Mouse (Mus musculus): ENCODE measurements around the gene Snrpb. TPM values are rescaled to one million over a fixed set of nuclear protein-coding genes. Genes with fewer than 3 reads are reported as not detected.

The Snrpb gene
- polyA plus RNA-seq, 1 experiment from 2014 or later: 429 TPM

GRCm38 (mm10) chr2:130194894-130195293 is 15.7 kb upstream of the Snrpb start, which contains the start of gene Tmc2:
TSS of gene Tmc2 (plus strand) at chr2:130195194.
- Histone ChIP-seq H3K4me2 (replicated peaks; ENCODE audit: low read depth, low read length) (no peak within 1 kb of the TSS), H3K36me3 (ENCODE audit: insufficient read depth, low read length) (no peaks in the 10 kb centered on the region), H3K9me3 (ENCODE audit: low read length) (no peaks in the 10 kb centered on the region), H3K27me3 (replicated peaks; ENCODE audit: insufficient read depth, low read length) (no peaks in the 10 kb centered on the region), H3K9ac (replicated peaks; ENCODE audit: low read depth) (no peak within 1 kb of the TSS), H3K4me3 (ENCODE audit: low read depth, low read length) (no peak within 1 kb of the TSS), H3K4me1 (ENCODE audit: insufficient read depth, low read depth, low read length) (no peaks in the 10 kb centered on the region), H3K27ac (ENCODE audit: low read length) (no peak within 1 kb of the TSS)
- 91% methylated on average over 16 of the region's 16 CpGs for WGBS
- DNase-seq (ENCODE audit: low spot score) (no peak), ATAC-seq (no peak)
- TF ChIP-seq CTCF (IDR thresholded peaks at IDR 0.05): no peak
- no peak for TF ChIP-seq EP300 (IDR thresholded peaks at IDR 0.05)

- ATAC-seq: no peak
- Histone ChIP-seq H3K9me3 (ENCODE audit: low read length) (no peaks in the 10 kb centered on the region), H3K4me2 (replicated peaks; ENCODE audit: low read depth, low read length) (no peak overlapping the region), H3K27me3 (replicated peaks; ENCODE audit: insufficient read depth, low read length) (no peaks in the 10 kb centered on the region), H3K4me3 (ENCODE audit: low read depth, low read length) (no peak overlapping the region), H3K9ac (replicated peaks; ENCODE audit: low read depth) (no peak overlapping the region), H3K4me1 (ENCODE audit: insufficient read depth, low read depth, low read length) (no peaks in the 10 kb centered on the region), H3K36me3 (ENCODE audit: insufficient read depth, low read length) (no peaks in the 10 kb centered on the region), H3K27ac (ENCODE audit: low read length) (no peak overlapping the region)
- WGBS: 84% methylated on average over 12 of the region's 12 CpGs
- no peak for TF ChIP-seq EP300 (IDR thresholded peaks at IDR 0.05)
- TF ChIP-seq CTCF (IDR thresholded peaks at IDR 0.05): no peak
- no peak for DNase-seq (ENCODE audit: low spot score)
These were observed 9.2 kb upstream of the Snrpb start for GRCm38 (mm10) chr2:130188391-130188790.

DNA sequence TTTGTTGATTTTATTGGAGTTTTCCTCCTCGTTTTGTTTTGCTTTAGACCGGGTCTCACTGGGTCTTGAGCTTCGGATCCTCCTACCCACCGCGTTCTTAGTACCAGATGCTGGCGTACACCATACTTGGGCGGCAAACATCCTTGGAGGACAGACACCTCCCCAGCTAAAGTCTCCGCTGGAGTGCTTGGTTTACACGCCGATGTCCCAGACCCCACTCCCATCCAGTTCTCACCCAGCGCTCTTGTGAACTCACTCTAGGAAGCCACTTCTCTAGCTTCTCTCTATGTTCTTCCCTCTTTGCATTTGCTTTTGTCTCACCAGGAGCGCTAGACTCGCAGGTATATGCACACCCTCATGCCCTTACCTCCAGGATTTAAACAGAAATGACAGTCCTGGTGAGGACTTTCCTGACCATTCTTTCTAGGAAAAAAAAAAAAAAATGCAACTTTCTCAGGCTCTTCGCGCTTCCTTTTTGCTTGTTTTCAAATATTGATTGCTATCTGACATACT is 360 bp upstream of the Snrpb start:
- peaks cover 7% of the 10 kb centered on the region; the same call in 1 of the 2 replicates for H3K36me3 ChIP-seq (ENCODE audit: insufficient read depth, low read length)
- peak overlapping the region; percentile 96 for H3K27ac ChIP-seq (ENCODE audit: low read length)
- ATAC-seq (peak; percentile 69), DNase-seq (ENCODE audit: low spot score) (no peak)
- H3K9me3 ChIP-seq (ENCODE audit: low read length): no peaks in the 10 kb centered on the region
- H3K9ac ChIP-seq (replicated peaks; ENCODE audit: low read depth): peak overlapping the region; percentile 43; the same call in 1 of the 2 replicates
- H3K27me3 ChIP-seq (replicated peaks; ENCODE audit: insufficient read depth, low read length): no peaks in the 10 kb centered on the region
- H3K4me3 ChIP-seq (ENCODE audit: low read depth, low read length): peak overlapping the region; percentile 98
- TF ChIP-seq CTCF (IDR thresholded peaks at IDR 0.05) (no peak), EP300 (IDR thresholded peaks at IDR 0.05) (no peak)
- under 1% methylated on average over 15 of the region's 15 CpGs for WGBS
- H3K4me2 ChIP-seq (replicated peaks; ENCODE audit: low read depth, low read length): peak overlapping the region; percentile 80
- peaks cover 7% of the 10 kb centered on the region; the same call in 1 of the 2 replicates for H3K4me1 ChIP-seq (ENCODE audit: insufficient read depth, low read depth, low read length)

DNA sequence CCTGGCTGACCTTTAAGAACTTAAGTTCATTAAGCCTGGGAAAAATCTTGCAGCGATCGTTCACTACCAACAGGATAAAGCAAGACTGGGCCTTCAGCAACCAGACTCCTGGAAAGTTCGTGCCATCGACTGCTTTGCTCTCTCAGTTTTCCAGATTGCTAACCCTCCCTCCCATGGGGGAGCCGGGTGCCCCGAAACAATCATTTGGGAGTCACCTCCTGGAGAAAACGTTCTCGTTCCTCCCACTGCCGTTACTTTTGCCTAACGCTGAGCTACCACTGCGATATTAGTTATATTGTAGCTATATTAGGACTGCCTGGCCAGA is 860 bp downstream of the Snrpb start:
- peak; percentile 7; the same call in 1 of the 2 replicates for ATAC-seq
- DNase-seq (ENCODE audit: low spot score): peak; percentile 46
- peaks cover 7% of the 10 kb centered on the region; the same call in 1 of the 2 replicates for H3K36me3 ChIP-seq (ENCODE audit: insufficient read depth, low read length)
- peak overlapping the region; percentile 98 for H3K4me3 ChIP-seq (ENCODE audit: low read depth, low read length)
- H3K4me1 ChIP-seq (ENCODE audit: insufficient read depth, low read depth, low read length): peaks cover 7% of the 10 kb centered on the region; the same call in 1 of the 2 replicates
- no peaks in the 10 kb centered on the region for H3K9me3 ChIP-seq (ENCODE audit: low read length)
- TF ChIP-seq CTCF (IDR thresholded peaks at IDR 0.05): no peak
- TF ChIP-seq EP300 (IDR thresholded peaks at IDR 0.05): no peak
- peak overlapping the region; percentile 96 for H3K27ac ChIP-seq (ENCODE audit: low read length)
- WGBS: under 1% methylated on average over 11 of the region's 11 CpGs
- H3K27me3 ChIP-seq (replicated peaks; ENCODE audit: insufficient read depth, low read length): no peaks in the 10 kb centered on the region
- H3K9ac ChIP-seq (replicated peaks; ENCODE audit: low read depth): peak overlapping the region; percentile 100
- peak overlapping the region; percentile 80 for H3K4me2 ChIP-seq (replicated peaks; ENCODE audit: low read depth, low read length)

- 48% methylated on average over 8 of the region's 8 CpGs for WGBS
- no peak for ATAC-seq
- Histone ChIP-seq H3K9me3 (ENCODE audit: low read length) (no peaks in the 10 kb centered on the region), H3K27me3 (replicated peaks; ENCODE audit: insufficient read depth, low read length) (no peaks in the 10 kb centered on the region), H3K27ac (ENCODE audit: low read length) (no peak overlapping the region), H3K4me3 (ENCODE audit: low read depth, low read length) (no peak overlapping the region; the same call in 1 of the 2 replicates), H3K4me2 (replicated peaks; ENCODE audit: low read depth, low read length) (no peak overlapping the region), H3K36me3 (ENCODE audit: insufficient read depth, low read length) (peaks cover 17% of the 10 kb centered on the region; the same call in 1 of the 2 replicates), H3K4me1 (ENCODE audit: insufficient read depth, low read depth, low read length) (peaks cover 7% of the 10 kb centered on the region; the same call in 1 of the 2 replicates), H3K9ac (replicated peaks; ENCODE audit: low read depth) (no peak overlapping the region)
- TF ChIP-seq CTCF (IDR thresholded peaks at IDR 0.05) (no peak), EP300 (IDR thresholded peaks at IDR 0.05) (no peak)
- no peak for DNase-seq (ENCODE audit: low spot score)
These were observed 2.4 kb downstream of the Snrpb start for GRCm38 (mm10) chr2:130176820-130177219.

DNA sequence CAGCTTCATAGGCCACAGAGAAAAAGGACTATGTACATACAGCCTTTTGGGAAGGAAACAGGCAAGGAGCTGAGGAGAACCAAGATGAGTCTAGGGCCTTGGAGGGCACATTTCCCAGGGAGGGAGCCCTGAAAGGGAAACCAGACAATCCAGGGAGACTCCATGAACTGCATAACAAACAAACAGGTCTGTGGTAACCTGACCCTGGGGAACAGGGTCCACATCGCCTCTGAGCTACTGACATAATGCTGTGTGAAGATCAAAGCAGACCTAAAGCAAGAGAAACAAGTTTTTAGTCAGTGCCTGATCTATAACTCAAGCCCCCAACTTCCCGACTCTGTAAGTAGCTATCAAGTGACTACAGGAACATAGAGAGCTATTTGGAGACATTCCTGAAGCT is 7.5 kb downstream of the Snrpb start:
- 77% methylated on average over 2 of the region's 2 CpGs for WGBS
- ATAC-seq: no peak

More for the DNA sequence above, 7.5 kb downstream of the Snrpb start:
- Histone ChIP-seq H3K4me1 (ENCODE audit: insufficient read depth, low read depth, low read length) (no peaks in the 10 kb centered on the region; the same call in 1 of the 2 replicates), H3K9ac (replicated peaks; ENCODE audit: low read depth) (no peak overlapping the region), H3K9me3 (ENCODE audit: low read length) (no peaks in the 10 kb centered on the region), H3K27me3 (replicated peaks; ENCODE audit: insufficient read depth, low read length) (no peaks in the 10 kb centered on the region), H3K36me3 (ENCODE audit: insufficient read depth, low read length) (peaks cover 35% of the 10 kb centered on the region; the same call in 1 of the 2 replicates), H3K4me2 (replicated peaks; ENCODE audit: low read depth, low read length) (no peak overlapping the region), H3K27ac (ENCODE audit: low read length) (no peak overlapping the region), H3K4me3 (ENCODE audit: low read depth, low read length) (no peak overlapping the region)
- no peak for DNase-seq (ENCODE audit: low spot score)
- no peak for TF ChIP-seq CTCF (IDR thresholded peaks at IDR 0.05)
- TF ChIP-seq EP300 (IDR thresholded peaks at IDR 0.05): no peak
